Mouse (Mus musculus): ENCODE measurements around the gene Ddx27.

DNA sequence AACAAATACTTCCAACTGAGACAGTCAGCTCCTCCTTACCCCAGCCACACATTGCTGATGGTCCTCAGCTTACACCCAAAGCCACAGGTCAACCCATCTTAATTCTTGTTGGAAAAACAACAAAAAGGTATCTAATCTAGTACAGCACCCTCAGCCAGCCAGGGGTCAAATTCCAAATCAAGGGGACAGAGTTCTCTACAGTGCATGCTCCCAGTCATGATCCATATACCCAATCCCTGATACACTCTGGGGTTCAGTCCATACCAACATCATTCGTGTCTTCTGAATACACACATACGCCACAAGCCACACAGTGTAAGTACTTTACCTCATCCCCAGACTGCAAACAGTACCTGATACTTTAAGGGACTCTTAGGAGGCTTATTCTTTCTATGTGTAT, 8.6 kb upstream of the Ddx27 start:
- no peak for TF ChIP-seq POLR2A (IDR thresholded peaks at IDR 0.05; ENCODE audit: insufficient read depth, low read length)
- TF ChIP-seq CTCF (IDR thresholded peaks at IDR 0.05; ENCODE audit: low read depth, low read length), result no peak
